Mouse (Mus musculus) left cerebral cortex, postnatal 14 days (tissue): ENCODE data around the gene Prl2b1. TPM values are rescaled to one million over a fixed set of nuclear protein-coding genes. Genes with fewer than 3 reads are reported as not detected.

ENCODE experiments used
- DNase-seq, 2 experiments: peaks; one replicate each; pipeline ENCODE4 v3.0.0; 2021 to 2022; ENCODE audit warnings: low spot score in 2 of 2, mixed read lengths in 1 of 2
- intact Hi-C: fragments of 180-260 bp; cut with DNase I; formaldehyde crosslinking; loops from one replicate; pipeline ENCODE4 v1.15.1; 2025
- long read RNA-seq, 2 experiments: library from polyadenylated mRNA; stranded (forward); transcript quantifications; one replicate each; pipeline ENCODE4 v2.0.0; 2021
- total RNA-seq, 2 experiments: library from RNA; stranded (reverse); gene quantifications; 2 replicates each; pipeline ENCODE4 v1.2.3; 2021

Gene Prl2b1
- total RNA-seq = not detected
- long read RNA-seq, experiment 1 = 0 reads
- long read RNA-seq, experiment 2 = 0 reads

DNA sequence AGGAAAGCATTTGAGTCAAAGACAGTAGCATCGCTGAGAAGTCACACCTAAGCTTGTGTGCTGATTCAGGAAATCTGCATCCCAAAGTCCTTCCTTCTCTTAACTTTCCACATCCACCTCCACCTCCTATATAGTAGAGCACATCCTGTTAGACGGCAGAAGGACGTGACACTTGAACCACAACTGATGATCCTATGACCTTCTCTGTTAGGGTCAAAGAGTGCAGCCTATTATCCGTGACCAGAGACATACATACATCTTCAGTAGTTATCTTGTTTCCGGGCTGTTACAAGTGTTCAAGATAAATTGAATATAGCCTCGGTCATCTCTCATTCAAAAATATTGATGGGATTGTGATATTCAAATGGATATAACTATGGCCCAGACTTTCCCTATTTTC, at the start of gene Prl2b1:
TSS of gene Prl2b1 (minus strand) at position 101 of the 400 bp plus-strand sequence.
- intact Hi-C loops = no loop called here

DNA sequence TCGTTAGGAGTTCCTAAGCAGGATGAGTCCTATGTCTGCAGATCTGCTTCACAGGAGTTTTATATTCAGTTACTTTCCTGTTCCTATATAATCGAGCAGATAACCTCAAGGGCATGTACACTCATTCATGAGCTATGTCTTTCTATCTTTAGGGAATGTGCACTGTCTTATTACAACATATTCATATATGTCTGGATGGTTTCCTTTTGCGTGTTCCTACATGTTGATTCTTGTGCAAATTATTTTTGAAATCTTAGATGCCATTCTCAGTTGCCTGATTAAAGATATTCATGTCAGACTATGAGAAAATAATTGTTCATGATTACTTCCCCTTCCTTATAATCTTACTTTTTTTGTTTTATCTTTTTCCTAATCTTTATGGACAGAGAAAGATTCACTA, 47.9 kb upstream of the Prl2b1 start, which contains the start of gene Prl8a6:
TSS of gene Prl8a6 (minus strand) at position 101 of the 400 bp plus-strand sequence.
- no peak for DNase-seq
- intact Hi-C loops = no loop called here

More for the DNA sequence above, at the start of gene Prl2b1:
- no peak for DNase-seq

DNA sequence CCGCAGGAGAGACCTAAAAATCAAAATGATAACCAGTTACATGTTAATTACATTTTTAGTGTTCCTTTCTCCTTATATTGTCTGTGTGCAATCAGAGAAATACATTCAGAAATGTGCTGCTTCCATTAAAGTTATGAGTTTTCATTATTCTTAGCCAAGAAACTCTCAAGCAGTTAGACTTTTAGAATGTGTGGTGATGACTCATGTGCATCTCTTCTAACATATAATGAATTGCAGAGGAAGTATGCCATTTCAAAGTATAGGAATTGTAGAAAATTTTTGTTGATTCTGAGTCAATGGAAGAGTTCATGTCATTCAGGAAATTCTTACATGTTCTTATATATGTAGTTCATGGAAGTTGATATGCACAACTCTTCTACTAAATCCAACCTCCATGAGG, 42.5 kb upstream of the Prl2b1 start:
- no peak for DNase-seq

DNA sequence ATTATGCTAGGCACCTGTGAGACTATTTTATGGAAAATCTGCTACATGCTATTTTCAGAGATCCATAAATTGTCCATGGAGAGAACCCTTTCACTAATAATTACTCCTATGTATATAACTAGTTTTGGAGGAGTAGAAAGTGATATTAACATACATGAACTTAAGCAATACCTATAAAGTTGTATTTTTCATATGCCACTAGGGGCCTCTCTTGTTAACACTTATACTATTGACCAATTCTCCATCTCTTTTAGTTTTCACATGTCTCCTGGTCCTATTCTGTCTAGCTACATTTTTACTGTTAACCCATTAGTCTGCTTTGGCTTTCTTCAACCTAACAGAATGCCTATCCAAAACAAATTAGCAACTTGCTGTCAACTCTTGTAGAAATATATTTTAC, 23.0 kb upstream of the Prl2b1 start:
- intact Hi-C loops = no loop called here
- DNase-seq = no peak

More for the DNA sequence above, 42.5 kb upstream of the Prl2b1 start:
- intact Hi-C loops = no loop called here

DNA sequence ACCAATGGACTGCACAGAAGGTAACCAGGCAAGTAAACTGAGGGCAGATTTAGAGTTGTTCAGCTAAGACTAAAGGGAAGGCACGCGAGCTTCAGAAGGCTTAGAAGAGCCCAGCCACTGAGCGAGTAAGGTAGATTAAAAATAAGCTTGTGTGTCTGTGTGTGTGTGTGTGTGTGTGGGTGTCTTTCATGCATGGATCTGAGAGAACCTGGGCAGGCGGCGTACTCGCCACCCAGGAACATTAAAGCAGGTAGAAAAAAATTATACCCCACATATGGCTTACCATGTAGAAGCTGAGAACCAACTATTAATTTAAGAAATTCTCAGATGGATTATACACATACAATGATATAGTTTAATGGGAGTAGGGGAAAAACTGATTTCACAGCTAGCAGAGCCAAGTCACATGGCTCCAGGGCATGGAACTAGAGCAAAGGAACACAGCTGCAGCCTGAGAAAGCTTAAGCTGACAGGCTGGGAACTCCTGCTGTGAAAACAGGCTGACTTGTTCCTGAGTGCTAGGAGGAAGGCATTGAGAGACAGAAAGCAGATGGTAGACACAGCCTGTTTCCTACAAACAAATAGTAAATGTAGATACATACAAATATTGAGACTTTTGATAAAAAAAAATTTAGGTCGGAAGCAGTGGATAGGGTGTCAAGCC, 8.5 kb upstream of the Prl2b1 start:
- no peak for DNase-seq
- intact Hi-C loops = no loop called here

DNA sequence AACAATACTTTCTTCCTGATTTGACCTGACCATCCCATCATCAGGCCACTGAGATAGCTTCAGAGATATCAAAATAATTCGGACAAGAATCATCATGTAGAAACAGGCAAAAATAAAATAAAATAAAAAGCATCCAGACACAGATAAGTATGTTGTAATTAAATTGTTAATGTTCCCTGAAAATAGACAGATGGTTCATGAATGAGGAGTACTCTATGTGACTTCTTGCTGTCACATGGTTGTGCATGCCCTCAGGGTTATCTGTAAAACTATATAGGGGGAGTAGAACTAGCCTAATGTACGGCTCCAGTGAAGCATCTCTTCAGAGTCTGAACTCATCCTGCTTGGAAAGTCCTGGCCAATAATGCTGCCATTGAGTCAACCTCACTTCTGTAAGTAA, 45.3 kb downstream of the Prl2b1 start, which contains the start of gene Prl8a2:
TSS of gene Prl8a2 (plus strand) at position 301 of the 400 bp plus-strand sequence.
- intact Hi-C loops = no loop called here
- no peak for DNase-seq

DNA sequence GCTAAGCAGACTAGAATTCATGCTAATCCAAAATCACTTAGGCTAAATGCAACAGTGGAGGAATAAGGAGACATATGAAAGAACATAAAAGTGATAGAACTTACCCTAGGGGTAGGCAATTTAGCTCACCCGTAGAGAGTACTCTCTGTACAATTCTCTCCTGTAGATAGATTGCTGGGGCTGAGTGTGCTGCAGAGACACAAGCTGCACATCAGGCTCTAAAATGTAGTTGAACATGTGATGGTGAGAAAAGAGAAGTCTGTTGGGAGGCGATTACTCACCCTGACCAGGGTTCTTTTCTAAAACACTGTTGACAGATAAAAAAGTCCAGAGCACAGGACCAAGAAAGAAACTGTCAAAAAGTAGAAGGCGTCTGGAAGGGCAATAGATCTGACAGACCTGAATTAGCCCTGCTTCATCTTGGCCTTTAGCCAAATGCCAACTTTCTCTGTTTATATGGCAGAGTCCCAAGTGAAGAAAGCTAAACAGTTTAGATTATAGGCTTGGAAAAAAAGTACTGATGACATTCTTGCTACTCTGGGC, 47.8 kb downstream of the Prl2b1 start:
- DNase-seq = no peak
- intact Hi-C loops = no loop called here

DNA sequence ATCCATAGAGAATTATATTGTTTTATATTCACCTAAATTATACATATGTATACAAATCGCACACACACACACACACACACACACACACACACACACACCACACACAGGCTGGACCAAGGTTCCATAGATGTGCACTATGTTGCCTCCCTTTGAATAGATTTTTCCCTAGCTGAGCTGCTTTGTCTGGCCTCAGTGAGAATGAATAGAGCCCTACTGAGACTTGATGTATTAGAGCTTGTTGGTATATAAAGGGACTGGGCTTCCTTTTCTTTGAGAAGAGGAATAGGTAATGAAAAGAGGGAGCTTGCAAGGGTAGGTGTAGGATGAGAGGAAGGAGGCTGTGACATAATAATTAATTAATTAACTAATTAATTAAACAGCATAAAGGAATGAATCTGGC, 55.7 kb downstream of the Prl2b1 start:
- no peak for DNase-seq
- intact Hi-C loops = no loop called here

Other genes starting within 250 kb of the Prl2b1 start
- gene Prl3d3, start 234.1 kb downstream of the Prl2b1 start, total RNA-seq = not detected
- gene Prl3c1, start 194.2 kb downstream of the Prl2b1 start, total RNA-seq = not detected
- not detected for gene Prl3b1, start 149.0 kb downstream of the Prl2b1 start, total RNA-seq
- gene Prl3a1, start 131.4 kb downstream of the Prl2b1 start, total RNA-seq = not detected
- not detected for gene Prl6a1, start 78.2 kb downstream of the Prl2b1 start, total RNA-seq
- not detected for gene Prl8a2, start 45.2 kb downstream of the Prl2b1 start, total RNA-seq
- not detected for gene Prl8a6, start 47.8 kb upstream of the Prl2b1 start, total RNA-seq
- gene Prl8a8, start 122.4 kb upstream of the Prl2b1 start, total RNA-seq = not detected
- gene Prl8a9, start 173.8 kb upstream of the Prl2b1 start, total RNA-seq = not detected
- not detected for gene Prl8a1, start 191.3 kb upstream of the Prl2b1 start, total RNA-seq
- not detected for gene Prl7b1, start 219.7 kb upstream of the Prl2b1 start, total RNA-seq